Mouse (Mus musculus): ENCODE data around the gene Kcnh8.

Gene Kcnh8

GRCm38 (mm10) chr17:52602093-52602780 lies at the start of gene Kcnh8:
Gene Kcnh8, plus strand, starts transcription at chr17:52602709.
- in situ Hi-C loops (cut with MboI; ENCODE audit: low pct_unique_long_range_greater_than_20kb in 1 of 2, low sequenced_read_pairs in 2 of 2, unreplicated experiment in 1 of 2): no loop called here

GRCm38 (mm10) chr17:52559961-52560720 lies 42.4 kb upstream of the Kcnh8 start:
- in situ Hi-C loops (cut with MboI; ENCODE audit: low pct_unique_long_range_greater_than_20kb in 1 of 2, low sequenced_read_pairs in 2 of 2, unreplicated experiment in 1 of 2): loop anchor here (10.0 to 25.0 kb wide), 3 partner anchors 85 to 827 kb away; no protein-coding TSS in a partner anchor

GRCm38 (mm10) chr17:52565467-52566155 lies 36.9 kb upstream of the Kcnh8 start:
- in situ Hi-C loops (cut with MboI; ENCODE audit: low pct_unique_long_range_greater_than_20kb in 1 of 2, low sequenced_read_pairs in 2 of 2, unreplicated experiment in 1 of 2): loop anchor here (10.0 to 25.0 kb wide), 3 partner anchors 79 to 822 kb away; no protein-coding TSS in a partner anchor

- in situ Hi-C loops (cut with MboI; ENCODE audit: low pct_unique_long_range_greater_than_20kb in 1 of 2, low sequenced_read_pairs in 2 of 2, unreplicated experiment in 1 of 2): loop anchor here (10.0 to 25.0 kb wide), 3 partner anchors 75 to 818 kb away; no protein-coding TSS in a partner anchor
These were observed 32.8 kb upstream of the Kcnh8 start for GRCm38 (mm10) chr17:52569584-52570270.

GRCm38 (mm10) chr17:52572229-52572628 lies 30.3 kb upstream of the Kcnh8 start:
- in situ Hi-C loops (cut with MboI; ENCODE audit: low pct_unique_long_range_greater_than_20kb in 1 of 2, low sequenced_read_pairs in 2 of 2, unreplicated experiment in 1 of 2): loop anchor here (10.0 to 25.0 kb wide), 2 partner anchors 73 to 815 kb away; no protein-coding TSS in a partner anchor

GRCm38 (mm10) chr17:52591503-52592194 lies 10.9 kb upstream of the Kcnh8 start:
- in situ Hi-C loops (cut with MboI; ENCODE audit: low pct_unique_long_range_greater_than_20kb in 1 of 2, low sequenced_read_pairs in 2 of 2, unreplicated experiment in 1 of 2): no loop called here

GRCm38 (mm10) chr17:52599141-52599540 lies 3.4 kb upstream of the Kcnh8 start:
- in situ Hi-C loops (cut with MboI; ENCODE audit: low pct_unique_long_range_greater_than_20kb in 1 of 2, low sequenced_read_pairs in 2 of 2, unreplicated experiment in 1 of 2): no loop called here

GRCm38 (mm10) chr17:52600882-52601371 lies 1.6 kb upstream of the Kcnh8 start:
- in situ Hi-C loops (cut with MboI; ENCODE audit: low pct_unique_long_range_greater_than_20kb in 1 of 2, low sequenced_read_pairs in 2 of 2, unreplicated experiment in 1 of 2): no loop called here

GRCm38 (mm10) chr17:52602781-52603170 lies 267 bp downstream of the Kcnh8 start:
- in situ Hi-C loops (cut with MboI; ENCODE audit: low pct_unique_long_range_greater_than_20kb in 1 of 2, low sequenced_read_pairs in 2 of 2, unreplicated experiment in 1 of 2): no loop called here

- in situ Hi-C loops (cut with MboI; ENCODE audit: low pct_unique_long_range_greater_than_20kb in 1 of 2, low sequenced_read_pairs in 2 of 2, unreplicated experiment in 1 of 2): no loop called here
These were observed 902 bp downstream of the Kcnh8 start for GRCm38 (mm10) chr17:52603411-52603810.

GRCm38 (mm10) chr17:52611382-52611781 lies 8.9 kb downstream of the Kcnh8 start:
- in situ Hi-C loops (cut with MboI; ENCODE audit: low pct_unique_long_range_greater_than_20kb in 1 of 2, low sequenced_read_pairs in 2 of 2, unreplicated experiment in 1 of 2): no loop called here

- in situ Hi-C loops (cut with MboI; ENCODE audit: low pct_unique_long_range_greater_than_20kb in 1 of 2, low sequenced_read_pairs in 2 of 2, unreplicated experiment in 1 of 2): loop anchor here (10.0 kb wide), 2 partner anchors 74 to 84 kb away; no protein-coding TSS in a partner anchor
These were observed 46.7 kb downstream of the Kcnh8 start for GRCm38 (mm10) chr17:52649186-52649585.

- in situ Hi-C loops (cut with MboI; ENCODE audit: low pct_unique_long_range_greater_than_20kb in 1 of 2, low sequenced_read_pairs in 2 of 2, unreplicated experiment in 1 of 2): no loop called here
These were observed 89.5 kb downstream of the Kcnh8 start for GRCm38 (mm10) chr17:52691988-52692387.

- in situ Hi-C loops (cut with MboI; ENCODE audit: low pct_unique_long_range_greater_than_20kb in 1 of 2, low sequenced_read_pairs in 2 of 2, unreplicated experiment in 1 of 2): no loop called here
These were observed 99.4 kb downstream of the Kcnh8 start for GRCm38 (mm10) chr17:52701944-52702343.

GRCm38 (mm10) chr17:52712319-52712718 lies 109.8 kb downstream of the Kcnh8 start:
- in situ Hi-C loops (cut with MboI; ENCODE audit: low pct_unique_long_range_greater_than_20kb in 1 of 2, low sequenced_read_pairs in 2 of 2, unreplicated experiment in 1 of 2): no loop called here

- in situ Hi-C loops (cut with MboI; ENCODE audit: low pct_unique_long_range_greater_than_20kb in 1 of 2, low sequenced_read_pairs in 2 of 2, unreplicated experiment in 1 of 2): no loop called here
These were observed 119.7 kb downstream of the Kcnh8 start for GRCm38 (mm10) chr17:52722214-52722613.

- in situ Hi-C loops (cut with MboI; ENCODE audit: low pct_unique_long_range_greater_than_20kb in 1 of 2, low sequenced_read_pairs in 2 of 2, unreplicated experiment in 1 of 2): no loop called here
These were observed 126.3 kb downstream of the Kcnh8 start for GRCm38 (mm10) chr17:52728806-52729205.

GRCm38 (mm10) chr17:52738436-52738835 lies 135.9 kb downstream of the Kcnh8 start:
- in situ Hi-C loops (cut with MboI; ENCODE audit: low pct_unique_long_range_greater_than_20kb in 1 of 2, low sequenced_read_pairs in 2 of 2, unreplicated experiment in 1 of 2): no loop called here

Data from mouse embryonic stem cell (cell line).